Mouse (Mus musculus): Measurements from ENCODE around the gene Pak6. TPM values are rescaled to one million over a fixed set of nuclear protein-coding genes. Genes with fewer than 3 reads are reported as not detected.

The Pak6 gene
- polyA plus RNA-seq, 1 experiment from 2014 or later, result 5.2 TPM

DNA sequence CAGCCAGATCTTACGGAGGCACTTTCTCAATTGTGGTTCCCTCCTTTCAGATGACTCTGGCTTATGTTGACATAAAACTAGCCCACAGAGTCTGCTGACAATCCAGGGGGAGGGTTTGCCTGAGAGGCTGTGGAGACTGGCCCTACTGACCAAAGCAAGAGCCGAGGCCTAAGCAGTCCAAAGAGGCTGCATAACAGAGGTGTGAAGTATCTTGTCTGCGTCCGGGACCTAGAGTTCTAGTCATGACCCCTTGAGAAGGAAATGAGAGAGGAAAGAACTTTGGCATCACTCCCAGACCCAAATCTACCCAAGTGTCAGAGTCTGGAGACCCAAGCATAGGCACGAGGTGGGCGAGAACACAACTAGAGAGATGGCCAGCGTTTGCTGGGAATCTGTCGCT lies 23.6 kb downstream of the Pak6 start:
- H3K9me3 ChIP-seq (replicated peaks; ENCODE audit: control insufficient read depth, low read length), result no peaks in the 10 kb centered on the region
- no peak overlapping the region for H3K9ac ChIP-seq (ENCODE audit: low read length)
- no peaks in the 10 kb centered on the region for H3K27me3 ChIP-seq (ENCODE audit: control insufficient read depth, insufficient read depth, low read length)
- H3K27ac ChIP-seq (ENCODE audit: low read length), result no peak overlapping the region
- 67% methylated on average over 8 of the region's 8 CpGs for WGBS
- no peaks in the 10 kb centered on the region for H3K36me3 ChIP-seq (ENCODE audit: control insufficient read depth, insufficient read depth, low read length)
- no peak for ATAC-seq (ENCODE audit: insufficient read depth, low FRiP score)
- no peak overlapping the region for H3K4me3 ChIP-seq (replicated peaks; ENCODE audit: low read length)
- H3K4me1 ChIP-seq (ENCODE audit: control insufficient read depth, insufficient read depth, low read length), result no peaks in the 10 kb centered on the region
- no peak overlapping the region for H3K4me2 ChIP-seq (ENCODE audit: low read depth, low read length)

DNA sequence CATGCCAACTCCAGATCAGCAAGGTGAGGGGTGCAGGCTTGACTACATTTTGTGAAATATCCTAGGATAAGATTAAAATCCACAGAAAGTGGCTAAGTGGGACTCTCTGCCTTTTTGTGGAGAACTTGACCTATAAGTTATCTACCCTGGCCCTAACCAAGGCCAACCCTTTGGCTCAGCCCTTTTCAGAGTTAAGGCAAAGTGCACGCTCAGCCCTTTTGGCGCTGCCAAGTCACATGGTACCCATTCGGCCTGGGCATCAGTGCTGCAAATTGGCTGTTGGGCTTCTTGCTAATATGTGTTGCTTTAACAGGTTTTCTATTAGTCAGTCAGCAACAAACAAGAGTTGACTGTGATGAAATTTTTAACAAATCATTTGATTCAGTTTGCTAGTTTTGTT lies 24.7 kb downstream of the Pak6 start:
- no peaks in the 10 kb centered on the region for H3K36me3 ChIP-seq (ENCODE audit: control insufficient read depth, insufficient read depth, low read length)
- H3K9me3 ChIP-seq (replicated peaks; ENCODE audit: control insufficient read depth, low read length), result no peaks in the 10 kb centered on the region
- WGBS, result 85% methylated on average over 3 of the region's 3 CpGs
- H3K4me2 ChIP-seq (ENCODE audit: low read depth, low read length), result no peak overlapping the region
- H3K4me3 ChIP-seq (replicated peaks; ENCODE audit: low read length), result no peak overlapping the region
- no peak overlapping the region for H3K27ac ChIP-seq (ENCODE audit: low read length)
- H3K9ac ChIP-seq (ENCODE audit: low read length), result no peak overlapping the region
- no peaks in the 10 kb centered on the region for H3K4me1 ChIP-seq (ENCODE audit: control insufficient read depth, insufficient read depth, low read length)
- no peaks in the 10 kb centered on the region for H3K27me3 ChIP-seq (ENCODE audit: control insufficient read depth, insufficient read depth, low read length)
- ATAC-seq (ENCODE audit: insufficient read depth, low FRiP score), result no peak

- ATAC-seq (ENCODE audit: insufficient read depth, low FRiP score), result no peak
- H3K4me3 ChIP-seq (replicated peaks; ENCODE audit: low read length), result no peak overlapping the region
- no peaks in the 10 kb centered on the region for H3K36me3 ChIP-seq (ENCODE audit: control insufficient read depth, insufficient read depth, low read length)
- WGBS, result 82% methylated on average over 10 of the region's 10 CpGs
- no peaks in the 10 kb centered on the region for H3K27me3 ChIP-seq (ENCODE audit: control insufficient read depth, insufficient read depth, low read length)
- H3K4me2 ChIP-seq (ENCODE audit: low read depth, low read length), result no peak overlapping the region
- no peaks in the 10 kb centered on the region for H3K9me3 ChIP-seq (replicated peaks; ENCODE audit: control insufficient read depth, low read length)
- H3K4me1 ChIP-seq (ENCODE audit: control insufficient read depth, insufficient read depth, low read length), result no peaks in the 10 kb centered on the region
- H3K9ac ChIP-seq (ENCODE audit: low read length), result no peak overlapping the region
- H3K27ac ChIP-seq (ENCODE audit: low read length), result no peak overlapping the region
Measured at GRCm38 (mm10) chr2:118689875-118690274, 26.8 kb downstream of the Pak6 start.

- Histone ChIP-seq H3K9ac (ENCODE audit: low read length) (no peak overlapping the region), H3K4me2 (ENCODE audit: low read depth, low read length) (no peak overlapping the region), H3K4me3 (replicated peaks; ENCODE audit: low read length) (no peak overlapping the region), H3K36me3 (ENCODE audit: control insufficient read depth, insufficient read depth, low read length) (no peaks in the 10 kb centered on the region), H3K9me3 (replicated peaks; ENCODE audit: control insufficient read depth, low read length) (no peaks in the 10 kb centered on the region), H3K27ac (ENCODE audit: low read length) (no peak overlapping the region), H3K4me1 (ENCODE audit: control insufficient read depth, insufficient read depth, low read length) (0 out of 2 replicates have a peak, but pooled peaks cover 10% of the 10 kb centered on the region), H3K27me3 (ENCODE audit: control insufficient read depth, insufficient read depth, low read length) (0 out of 2 replicates have a peak, but pooled peaks cover 3% of the 10 kb centered on the region)
- WGBS, result 82% methylated on average over 19 of the region's 19 CpGs
- ATAC-seq (ENCODE audit: insufficient read depth, low FRiP score), result no peak
Measured at GRCm38 (mm10) chr2:118693370-118693966, 30.4 kb downstream of the Pak6 start.

GRCm38 (mm10) chr2:118695677-118696232 lies 32.7 kb downstream of the Pak6 start:
- WGBS, result 22% methylated on average over 11 of the region's 11 CpGs
- Histone ChIP-seq H3K4me1 (ENCODE audit: control insufficient read depth, insufficient read depth, low read length) (peaks cover 14% of the 10 kb centered on the region), H3K9me3 (replicated peaks; ENCODE audit: control insufficient read depth, low read length) (no peaks in the 10 kb centered on the region), H3K4me3 (replicated peaks; ENCODE audit: low read length) (no peak overlapping the region), H3K27ac (ENCODE audit: low read length) (no peak overlapping the region), H3K36me3 (ENCODE audit: control insufficient read depth, insufficient read depth, low read length) (no peaks in the 10 kb centered on the region), H3K27me3 (ENCODE audit: control insufficient read depth, insufficient read depth, low read length) (peaks cover 13% of the 10 kb centered on the region), H3K4me2 (ENCODE audit: low read depth, low read length) (no peak overlapping the region), H3K9ac (ENCODE audit: low read length) (no peak overlapping the region)
- ATAC-seq (ENCODE audit: insufficient read depth, low FRiP score), result no peak

DNA sequence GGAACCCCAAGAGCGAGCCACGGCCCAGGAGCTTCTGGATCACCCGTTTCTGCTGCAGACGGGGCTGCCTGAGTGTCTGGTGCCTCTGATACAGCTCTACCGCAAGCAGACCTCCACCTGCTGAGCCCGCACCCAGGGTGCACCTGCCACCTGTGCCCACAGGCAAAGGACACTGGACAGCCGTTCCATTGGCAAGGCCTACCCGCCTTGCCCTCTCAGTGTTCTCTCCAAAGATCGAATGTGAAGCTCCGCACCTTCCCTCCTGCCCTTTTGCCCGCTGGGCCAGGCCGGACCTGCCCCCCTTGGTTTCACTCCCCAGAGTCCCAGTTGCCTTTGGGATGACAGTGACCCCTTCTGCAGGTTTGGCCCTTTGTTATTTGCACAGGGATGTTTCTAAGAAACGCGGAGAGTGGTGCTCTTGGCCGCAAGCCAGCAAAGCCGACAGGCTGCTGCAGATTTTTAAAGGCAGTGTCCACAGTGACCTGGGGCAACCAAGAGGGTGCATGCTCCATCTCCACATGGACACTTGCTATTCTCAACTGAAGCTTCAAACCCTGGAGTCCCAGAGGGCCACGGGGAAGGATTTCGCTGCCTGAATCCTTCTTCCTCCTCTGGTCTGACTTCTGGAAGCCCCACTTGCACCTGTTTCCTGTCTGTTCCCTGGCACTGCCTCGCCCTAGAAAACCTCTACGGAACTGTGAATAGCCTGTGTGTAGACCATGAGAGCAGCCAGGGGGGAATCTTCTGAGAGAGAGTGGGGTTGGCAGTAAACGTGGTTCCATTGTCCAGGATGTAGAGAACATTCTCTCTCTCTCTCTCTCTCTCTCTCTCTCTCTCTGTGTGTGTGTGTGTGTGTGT lies 33.6 kb downstream of the Pak6 start:
- Histone ChIP-seq H3K4me1 (ENCODE audit: control insufficient read depth, insufficient read depth, low read length) (peaks cover 16% of the 10 kb centered on the region), H3K27me3 (ENCODE audit: control insufficient read depth, insufficient read depth, low read length) (peaks cover 22% of the 10 kb centered on the region), H3K9ac (ENCODE audit: low read length) (no peak overlapping the region), H3K36me3 (ENCODE audit: control insufficient read depth, insufficient read depth, low read length) (no peaks in the 10 kb centered on the region), H3K9me3 (replicated peaks; ENCODE audit: control insufficient read depth, low read length) (no peaks in the 10 kb centered on the region), H3K4me2 (ENCODE audit: low read depth, low read length) (no peak overlapping the region), H3K4me3 (replicated peaks; ENCODE audit: low read length) (no peak overlapping the region), H3K27ac (ENCODE audit: low read length) (no peak overlapping the region)
- no peak for ATAC-seq (ENCODE audit: insufficient read depth, low FRiP score)
- 33% methylated on average over 21 of the region's 21 CpGs for WGBS

DNA sequence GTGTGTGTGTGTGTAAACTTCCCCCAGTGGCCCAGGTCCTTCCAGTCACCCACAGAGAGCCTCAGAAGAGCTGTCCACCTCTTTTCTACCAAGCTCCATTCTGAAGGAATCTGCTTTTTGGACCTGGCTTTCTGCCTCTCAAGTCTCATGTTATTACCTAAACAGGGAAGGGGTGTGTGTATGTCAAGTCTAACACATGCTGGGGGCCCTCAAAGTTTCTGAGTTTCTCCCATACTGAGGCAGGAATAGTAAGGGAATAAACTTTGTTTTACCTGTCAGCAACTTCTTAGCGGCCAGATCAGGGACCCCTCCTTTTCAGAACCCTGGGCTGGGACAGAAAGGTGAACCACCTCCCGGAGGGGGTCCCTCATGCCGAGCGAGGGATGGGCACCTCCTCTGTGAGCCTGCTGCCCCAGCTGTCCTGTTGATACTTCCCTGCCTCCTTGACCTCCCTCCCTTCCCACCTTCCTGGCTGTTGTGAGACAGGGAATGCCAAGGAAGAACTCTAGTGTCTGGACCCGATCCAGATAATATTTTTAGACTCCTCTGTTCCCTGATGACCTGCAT lies 34.3 kb downstream of the Pak6 start:
- Histone ChIP-seq H3K27me3 (ENCODE audit: control insufficient read depth, insufficient read depth, low read length) (peaks cover 29% of the 10 kb centered on the region), H3K36me3 (ENCODE audit: control insufficient read depth, insufficient read depth, low read length) (no peaks in the 10 kb centered on the region), H3K9me3 (replicated peaks; ENCODE audit: control insufficient read depth, low read length) (no peaks in the 10 kb centered on the region), H3K4me2 (ENCODE audit: low read depth, low read length) (no peak overlapping the region), H3K4me3 (replicated peaks; ENCODE audit: low read length) (no peak overlapping the region), H3K9ac (ENCODE audit: low read length) (no peak overlapping the region), H3K27ac (ENCODE audit: low read length) (no peak overlapping the region), H3K4me1 (ENCODE audit: control insufficient read depth, insufficient read depth, low read length) (peaks cover 18% of the 10 kb centered on the region)
- ATAC-seq (ENCODE audit: insufficient read depth, low FRiP score), result no peak
- WGBS, result 42% methylated on average over 5 of the region's 5 CpGs

DNA sequence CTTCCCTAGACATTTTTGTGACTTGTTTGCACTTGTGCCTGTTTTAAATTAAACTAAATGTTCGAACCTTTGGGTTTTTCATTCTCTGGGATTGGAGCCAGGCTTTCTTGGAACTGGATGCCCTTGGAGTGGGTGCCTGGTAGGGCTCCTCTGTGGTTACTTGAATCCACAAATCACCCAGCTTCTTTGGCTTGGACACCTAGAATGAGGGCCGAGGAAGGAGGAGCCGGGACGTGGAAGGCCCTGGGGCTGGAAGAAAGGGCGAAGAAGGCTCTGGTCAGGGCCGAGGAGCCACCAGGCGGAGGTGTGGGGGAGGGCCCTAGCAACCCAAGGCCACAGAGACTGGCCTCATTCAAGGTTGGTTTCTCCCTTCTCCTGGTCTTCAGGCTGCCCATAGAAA lies 34.9 kb downstream of the Pak6 start:
- Histone ChIP-seq H3K9ac (ENCODE audit: low read length) (no peak overlapping the region), H3K36me3 (ENCODE audit: control insufficient read depth, insufficient read depth, low read length) (no peaks in the 10 kb centered on the region), H3K27ac (ENCODE audit: low read length) (no peak overlapping the region), H3K4me1 (ENCODE audit: control insufficient read depth, insufficient read depth, low read length) (peaks cover 23% of the 10 kb centered on the region), H3K9me3 (replicated peaks; ENCODE audit: control insufficient read depth, low read length) (no peaks in the 10 kb centered on the region), H3K27me3 (ENCODE audit: control insufficient read depth, insufficient read depth, low read length) (peaks cover 35% of the 10 kb centered on the region), H3K4me3 (replicated peaks; ENCODE audit: low read length) (no peak overlapping the region), H3K4me2 (ENCODE audit: low read depth, low read length) (no peak overlapping the region)
- ATAC-seq (ENCODE audit: insufficient read depth, low FRiP score), result no peak
- 46% methylated on average over 7 of the region's 7 CpGs for WGBS

All from stomach, embryonic 16.5 days (tissue).